Mouse (Mus musculus): ENCODE data around the gene Celsr2. TPM values are rescaled to one million over a fixed set of nuclear protein-coding genes. Genes with fewer than 3 reads are reported as not detected.

Gene Celsr2
- polyA plus RNA-seq, 1 experiment from 2014 or later = 21.6 TPM

Other genes with a start within 250 kb of the Celsr2 start
- gene Amigo1, start 229.2 kb downstream of the Celsr2 start, polyA plus RNA-seq (2015; fragmentation: Nextera tagmentation; extraction: Ambion mirVana) = 4.6 and 6.3 TPM in 2 replicates
- gene Cyb561d1, start 214.3 kb downstream of the Celsr2 start, polyA plus RNA-seq (2015; fragmentation: Nextera tagmentation; extraction: Ambion mirVana) = 3.8 TPM in 2 replicates
- gene Atxn7l2, start 204.6 kb downstream of the Celsr2 start, polyA plus RNA-seq (2015; fragmentation: Nextera tagmentation; extraction: Ambion mirVana) = 18.1 and 20.3 TPM in 2 replicates
- 4.4 and 4.9 TPM in 2 replicates for gene Sypl2, start 188.9 kb downstream of the Celsr2 start, polyA plus RNA-seq (2015; fragmentation: Nextera tagmentation; extraction: Ambion mirVana)
- 296 and 312 TPM in 2 replicates for gene Psma5, start 158.6 kb downstream of the Celsr2 start, polyA plus RNA-seq (2015; fragmentation: Nextera tagmentation; extraction: Ambion mirVana)
- 12.1 and 13.1 TPM in 2 replicates for gene Sort1, start 131.5 kb downstream of the Celsr2 start, polyA plus RNA-seq (2015; fragmentation: Nextera tagmentation; extraction: Ambion mirVana)
- not detected in 2 replicates for gene Mybphl, start 50.6 kb downstream of the Celsr2 start, polyA plus RNA-seq (2015; fragmentation: Nextera tagmentation; extraction: Ambion mirVana)
- gene Psrc1, start 31.7 kb downstream of the Celsr2 start, polyA plus RNA-seq (2015; fragmentation: Nextera tagmentation; extraction: Ambion mirVana) = 47.2 and 48.8 TPM in 2 replicates
- 126 and 131 TPM in 2 replicates for gene Sars, start 29.7 kb upstream of the Celsr2 start, polyA plus RNA-seq (2015; fragmentation: Nextera tagmentation; extraction: Ambion mirVana)
- 0.50 TPM in 1 of 2 replicates, not detected in the other for gene 1700013F07Rik, start 118.6 kb upstream of the Celsr2 start, polyA plus RNA-seq (2015; fragmentation: Nextera tagmentation; extraction: Ambion mirVana)
- gene 5330417C22Rik, start 121.0 kb upstream of the Celsr2 start, polyA plus RNA-seq (2015; fragmentation: Nextera tagmentation; extraction: Ambion mirVana) = 1.00 and 1.1 TPM in 2 replicates
- gene Tmem167b, start 146.9 kb upstream of the Celsr2 start, polyA plus RNA-seq (2015; fragmentation: Nextera tagmentation; extraction: Ambion mirVana) = 34.0 and 35.6 TPM in 2 replicates
- 34.2 and 42.9 TPM in 2 replicates for gene Taf13, start 156.1 kb upstream of the Celsr2 start, polyA plus RNA-seq (2015; fragmentation: Nextera tagmentation; extraction: Ambion mirVana)
- 8.4 and 10.9 TPM in 2 replicates for gene Wdr47, start 175.7 kb upstream of the Celsr2 start, polyA plus RNA-seq (2015; fragmentation: Nextera tagmentation; extraction: Ambion mirVana)
- gene Clcc1, start 238.4 kb upstream of the Celsr2 start, polyA plus RNA-seq (2015; fragmentation: Nextera tagmentation; extraction: Ambion mirVana) = 66.9 and 69.4 TPM in 2 replicates

Measured in kidney, embryonic 15.5 days (tissue).